Mouse (Mus musculus) CH12.LX (cell line): ENCODE data around the gene Foxp1. TPM values are rescaled to one million over a fixed set of nuclear protein-coding genes. Genes with fewer than 3 reads are reported as not detected.

ENCODE experiments used
- DNase-seq: peaks from one replicate; pipeline ENCODE4 v3.0.0-alpha.2; 2013; ENCODE audit errors: extremely low read depth
- H3K27ac ChIP-seq: 2 replicates; pipeline ENCODE4 v1.5.1; 2012; ENCODE audit warnings: low read depth, mild to moderate bottlenecking, control low read depth, moderate library complexity; ENCODE audit not compliant: insufficient read depth
- H3K27me3 ChIP-seq: replicated peaks from 2 replicates; pipeline ENCODE3; 2012; ENCODE audit warnings: inconsistent platforms
- H3K36me3 ChIP-seq, 2 experiments: replicated peaks in 1 of 2; 2 replicates each; pipeline versions ENCODE3 to v1.6.1; 2012; ENCODE audit warnings: inconsistent platforms in 1 of 2, low read length in 1 of 2, mild to moderate bottlenecking in 1 of 2, mixed read lengths in 1 of 2, moderate library complexity in 1 of 2; ENCODE audit not compliant: control insufficient read depth in 1 of 2, insufficient read depth in 1 of 2
- H3K4me1 ChIP-seq, 2 experiments: 2 replicates each; pipeline ENCODE4 v1.6.1; 2012; ENCODE audit warnings: inconsistent platforms in 1 of 2, moderate library complexity in 1 of 2; ENCODE audit not compliant: insufficient read depth in 2 of 2, control insufficient read depth in 1 of 2
- H3K4me2 ChIP-seq: 2 replicates; pipeline ENCODE4 v1.6.1; 2012; ENCODE audit warnings: low read depth, mild to moderate bottlenecking, control low read depth; ENCODE audit not compliant: poor library complexity, insufficient read depth, severe bottlenecking
- H3K4me3 ChIP-seq, 3 experiments: fragments of 150-350 bp in 1 of 3; sonication (generic) in 1 of 3; replicated peaks in 1 of 3; 2 replicates each; pipeline versions ENCODE3 to v1.5.1; 2011 to 2012; ENCODE audit warnings: low read depth in 2 of 3, low read length in 2 of 3, mild to moderate bottlenecking in 2 of 3, moderate library complexity in 2 of 3, control low read depth in 1 of 3, improper control_type of control experiment in 1 of 3, inconsistent platforms in 1 of 3, mixed read lengths in 1 of 3; ENCODE audit not compliant: poor library complexity in 1 of 3
- H3K79me2 ChIP-seq: replicated peaks from 2 replicates; pipeline ENCODE4 v1.6.1; 2012; ENCODE audit warnings: mild to moderate bottlenecking, moderate library complexity; ENCODE audit not compliant: control insufficient read depth, poor library complexity, insufficient read depth, severe bottlenecking; ENCODE audit errors: extremely low read depth
- H3K9ac ChIP-seq: 2 replicates; pipeline ENCODE4 v1.6.1; 2012; ENCODE audit warnings: low read depth, mild to moderate bottlenecking, control low read depth, moderate library complexity; ENCODE audit not compliant: insufficient read depth
- H3K9me3 ChIP-seq: replicated peaks from 2 replicates; pipeline ENCODE3; 2012; ENCODE audit warnings: low read length, inconsistent platforms, mixed read lengths
- BHLHE40 ChIP-seq: IDR thresholded peaks from 2 replicates; pipeline ENCODE4 v1.6.1; 2011; ENCODE audit warnings: mild to moderate bottlenecking, low read depth, low read length, improper control_type of control experiment
- CHD1 ChIP-seq: IDR thresholded peaks from 2 replicates; pipeline ENCODE4 v1.6.1; 2012; ENCODE audit warnings: low read depth, low read length, improper control_type of control experiment, inconsistent platforms
- CHD2 ChIP-seq: IDR thresholded peaks from 2 replicates; pipeline ENCODE4 v1.6.1; 2011; ENCODE audit warnings: low read length, improper control_type of control experiment
- CTCF ChIP-seq, 2 experiments: IDR thresholded peaks in 1 of 2; conservative IDR thresholded peaks in 1 of 2; 2 replicates each; pipeline ENCODE4 v1.5.1; 2011 to 2012; ENCODE audit warnings: low read depth in 2 of 2, low read length in 2 of 2, improper control_type of control experiment in 1 of 2, inconsistent platforms in 1 of 2, mild to moderate bottlenecking in 1 of 2, moderate library complexity in 1 of 2
- E2F4 ChIP-seq: IDR thresholded peaks from 2 replicates; pipeline ENCODE4 v1.6.1; 2011; ENCODE audit warnings: low read depth, low read length, improper control_type of control experiment; ENCODE audit not compliant: insufficient replicate concordance
- ELF1 ChIP-seq: IDR thresholded peaks from 2 replicates; pipeline ENCODE4 v1.6.1; 2014; ENCODE audit warnings: low read depth, mild to moderate bottlenecking, inconsistent platforms, low read length, improper control_type of control experiment
- GABPA ChIP-seq: IDR thresholded peaks from 2 replicates; pipeline ENCODE4 v1.6.1; 2012; ENCODE audit warnings: low read depth, low read length, improper control_type of control experiment, inconsistent platforms; ENCODE audit not compliant: insufficient replicate concordance
- HCFC1 ChIP-seq: IDR thresholded peaks from 2 replicates; pipeline ENCODE4 v1.6.1; 2012; ENCODE audit warnings: low read depth, mild to moderate bottlenecking, inconsistent platforms, low read length, improper control_type of control experiment
- IRF4 ChIP-seq: IDR thresholded peaks from 2 replicates; pipeline ENCODE4 v1.6.1; 2014; ENCODE audit warnings: low read depth, mild to moderate bottlenecking, inconsistent platforms, low read length, improper control_type of control experiment
- JUN ChIP-seq: IDR thresholded peaks from 2 replicates; pipeline ENCODE4 v1.6.1; 2011; ENCODE audit warnings: low read depth, mild to moderate bottlenecking, low read length, improper control_type of control experiment, moderate library complexity; ENCODE audit not compliant: insufficient read depth
- JUND ChIP-seq: conservative IDR thresholded peaks from 2 replicates; pipeline ENCODE4 v1.6.1; 2011; ENCODE audit warnings: low read depth, low read length, improper control_type of control experiment
- MAX ChIP-seq: IDR thresholded peaks from 2 replicates; pipeline ENCODE4 v1.6.1; 2011; ENCODE audit warnings: low read length, improper control_type of control experiment
- NELFE ChIP-seq: IDR thresholded peaks from 2 replicates; pipeline ENCODE4 v1.6.1; 2011; ENCODE audit warnings: low read depth, low read length, improper control_type of control experiment
- NRF1 ChIP-seq: IDR thresholded peaks from 2 replicates; pipeline ENCODE4 v1.6.1; 2014; ENCODE audit warnings: low read depth, mild to moderate bottlenecking, inconsistent platforms, low read length, improper control_type of control experiment, moderate library complexity
- PAX5 ChIP-seq: IDR thresholded peaks from 2 replicates; pipeline ENCODE4 v1.6.1; 2012; ENCODE audit warnings: low read length, inconsistent platforms, mixed read lengths
- POLR2A ChIP-seq: IDR thresholded peaks from 2 replicates; pipeline ENCODE4 v1.6.1; 2011; ENCODE audit warnings: low read depth, mild to moderate bottlenecking, improper control_type of control experiment, low read length
- POLR2AphosphoS2 ChIP-seq: IDR thresholded peaks from 2 replicates; pipeline ENCODE4 v1.6.1; 2011; ENCODE audit warnings: low read depth, low read length, improper control_type of control experiment
- SIN3A ChIP-seq: IDR thresholded peaks from 2 replicates; pipeline ENCODE4 v1.6.1; 2012; ENCODE audit warnings: low read length, improper control_type of control experiment, inconsistent platforms
- SMC3 ChIP-seq: IDR thresholded peaks from 2 replicates; pipeline ENCODE4 v1.6.1; 2011; ENCODE audit warnings: low read depth, low read length, improper control_type of control experiment
- TCF12 ChIP-seq: IDR thresholded peaks from 2 replicates; pipeline ENCODE4 v1.6.1; 2014; ENCODE audit warnings: low read depth, mild to moderate bottlenecking, inconsistent platforms, low read length, improper control_type of control experiment
- USF1 ChIP-seq: IDR thresholded peaks from 2 replicates; pipeline ENCODE4 v1.6.1; 2014; ENCODE audit warnings: low read depth, mild to moderate bottlenecking, inconsistent platforms, low read length, improper control_type of control experiment
- ZC3H11A ChIP-seq: IDR thresholded peaks from 2 replicates; pipeline ENCODE4 v1.6.1; 2012; ENCODE audit warnings: low read depth, mild to moderate bottlenecking, inconsistent platforms, low read length, improper control_type of control experiment
- ZKSCAN1 ChIP-seq: IDR thresholded peaks from 2 replicates; pipeline ENCODE4 v1.6.1; 2012; ENCODE audit warnings: low read depth, inconsistent platforms, low read length, improper control_type of control experiment, borderline replicate concordance
- ZNF384 ChIP-seq: IDR thresholded peaks from 2 replicates; pipeline ENCODE4 v1.6.1; 2012; ENCODE audit warnings: low read depth, low read length, improper control_type of control experiment, inconsistent platforms
- dilution Hi-C: fragments of 300-500 bp; cut with MboI; formaldehyde crosslinking; loops from 2 replicates; pipeline ENCODE4 v1.14.3; 2020; ENCODE audit warnings: low sequenced_read_pairs; ENCODE audit not compliant: extremely low pct_unique_long_range_greater_than_20kb, extremely low pct_ligation_motif_present
- in situ Hi-C: fragments of 300-500 bp; cut with MboI; formaldehyde crosslinking; loops from 3 replicates; pipeline ENCODE4 v1.14.3; 2019; ENCODE audit warnings: low sequenced_read_pairs, low pct_ligation_motif_present, low pct_unique_long_range_greater_than_20kb, mixed read lengths
- polyA plus RNA-seq: library from polyadenylated mRNA; unstranded; fragments of >175 nt; gene quantifications from 2 replicates; pipeline ENCODE4 v1.2.1, GENCODE M21; 2012; ENCODE audit warnings: low read depth; ENCODE audit not compliant: insufficient read length
- total RNA-seq, 2 experiments: library from RNA; depleted of rRNA; stranded (reverse); fragments of 300-350 nt in 1 of 2; fragments of >200 nt in 1 of 2; gene quantifications; 2 replicates each; pipeline ENCODE4 v1.2.3; 2012 to 2014

Foxp1 gene
- total and polyA plus RNA-seq, 3 experiments: 66.5 to 105 (median 87.4) TPM

- H3K4me2 ChIP-seq: no peak overlapping the region
- in situ Hi-C loops: no loop called here
- H3K27ac ChIP-seq: no peak overlapping the region
- H3K9ac ChIP-seq: no peak overlapping the region
- H3K79me2 ChIP-seq: no peaks in the 10 kb centered on the region
- H3K9me3 ChIP-seq: no peaks in the 10 kb centered on the region
- dilution Hi-C loops: no loop called here
- H3K4me1 ChIP-seq: peaks cover 17 to 31% of the 10 kb centered on the region in 2 experiments
- H3K27me3 ChIP-seq: no peaks in the 10 kb centered on the region
- DNase-seq: no peak
- no peak for TF ChIP-seq JUN
- TF ChIP-seq PAX5: no peak
- TF ChIP-seq E2F4: no peak
- peak; percentile 36; the same call in 1 of the 2 replicates for TF ChIP-seq ZNF384
- TF ChIP-seq TCF12: no peak
- no peaks in the 10 kb centered on the region for H3K36me3 ChIP-seq
- H3K4me3 ChIP-seq: no peak overlapping the region
Measured at GRCm38 (mm10) chr6:99491979-99492544, 30.5 kb downstream of the Foxp1 start.

- H3K79me2 ChIP-seq: no peaks in the 10 kb centered on the region
- no peak overlapping the region for H3K4me2 ChIP-seq
- in situ Hi-C loops (no loop called here), dilution Hi-C loops (no loop called here)
- H3K4me1 ChIP-seq: peaks cover 15 to 31% of the 10 kb centered on the region in 2 experiments
- TF ChIP-seq E2F4 (no peak), ZNF384 (0 out of 2 replicates have a peak, but pooled peaks have one; percentile 15), POLR2AphosphoS2 (no peak), IRF4 (no peak)
- no peaks in the 10 kb centered on the region for H3K27me3 ChIP-seq
- H3K27ac ChIP-seq: no peak overlapping the region
- H3K36me3 ChIP-seq: no peaks in the 10 kb centered on the region
- DNase-seq: no peak
- no peaks in the 10 kb centered on the region for H3K9me3 ChIP-seq
- no peak overlapping the region for H3K4me3 ChIP-seq
- H3K9ac ChIP-seq: no peak overlapping the region
Measured at GRCm38 (mm10) chr6:99491146-99491545, 31.4 kb downstream of the Foxp1 start.

- H3K9ac ChIP-seq: no peak overlapping the region
- in situ Hi-C loops: no loop called here
- H3K4me3 ChIP-seq: no peak overlapping the region
- no peaks in the 10 kb centered on the region for H3K9me3 ChIP-seq
- no peaks in the 10 kb centered on the region for H3K36me3 ChIP-seq
- H3K4me1 ChIP-seq: peaks cover 18 to 41% of the 10 kb centered on the region in 2 experiments
- dilution Hi-C loops: no loop called here
- no peaks in the 10 kb centered on the region for H3K79me2 ChIP-seq
- DNase-seq: peak; percentile 36
- H3K27me3 ChIP-seq: no peaks in the 10 kb centered on the region
- H3K27ac ChIP-seq: no peak overlapping the region
- no peak overlapping the region for H3K4me2 ChIP-seq
- TF ChIP-seq JUND (no peak), CHD1 (no peak), CHD2 (peak; percentile 87), BHLHE40 (peak; percentile 24; the same call in 1 of the 2 replicates), SMC3 (peak; percentile 4; the same call in 1 of the 2 replicates), POLR2AphosphoS2 (no peak), SIN3A (peak; percentile 64; the same call in 1 of the 2 replicates), NELFE (no peak), ZC3H11A (no peak), PAX5 (no peak), ELF1 (0 out of 2 replicates have a peak, but pooled peaks have one; percentile 12), ZKSCAN1 (no peak), HCFC1 (peak; percentile 34), NRF1 (no peak), GABPA (no peak), ZNF384 (peak; percentile 41; the same call in 1 of the 2 replicates), CTCF (conservative IDR thresholded peaks at IDR 0.05 in 1 of 2, IDR thresholded peaks at IDR 0.05 in 1 of 2; ENCODE audit: low read depth in 2 of 2, low read length in 2 of 2) (no peak), USF1 (no peak), POLR2A (no peak), MAX (no peak)
Measured at GRCm38 (mm10) chr6:99489900-99490648, 32.4 kb downstream of the Foxp1 start.
